Mouse (Mus musculus): ENCODE data around the gene Nr3c2.

Gene Nr3c2

GRCm38 (mm10) chr8:77169757-77170438, 270.7 kb downstream of the Nr3c2 start:
- no peak for DNase-seq (ENCODE audit: low read depth in 1 of 2, low spot score in 2 of 2)

GRCm38 (mm10) chr8:77170439-77170759, 271.2 kb downstream of the Nr3c2 start:
- DNase-seq (ENCODE audit: low read depth in 1 of 2, low spot score in 2 of 2): no peak

GRCm38 (mm10) chr8:77173075-77173657, 273.9 kb downstream of the Nr3c2 start:
- DNase-seq (ENCODE audit: low read depth in 1 of 2, low spot score in 2 of 2): no peak

DNA sequence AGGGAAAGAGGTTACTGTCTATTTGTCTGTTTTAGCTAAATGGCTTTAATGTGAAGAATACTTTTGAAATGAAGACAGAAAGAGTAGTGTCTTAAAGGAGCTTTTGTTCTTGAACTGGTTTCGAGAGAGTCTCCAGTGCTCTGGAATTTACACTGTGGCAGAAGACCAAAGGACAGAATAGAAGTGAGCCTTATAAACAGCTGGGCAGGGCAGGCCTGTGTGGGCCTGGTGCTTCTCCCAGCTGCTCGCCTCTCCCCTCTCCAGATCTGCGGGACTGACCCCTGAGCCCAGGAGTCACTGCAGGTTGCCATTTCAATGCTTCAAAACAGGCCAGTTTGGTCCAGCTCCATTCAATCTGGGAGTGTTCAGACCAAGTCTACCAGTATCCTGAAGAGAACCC, 274.5 kb downstream of the Nr3c2 start:
- no peak for DNase-seq (ENCODE audit: low read depth in 1 of 2, low spot score in 2 of 2)

DNA sequence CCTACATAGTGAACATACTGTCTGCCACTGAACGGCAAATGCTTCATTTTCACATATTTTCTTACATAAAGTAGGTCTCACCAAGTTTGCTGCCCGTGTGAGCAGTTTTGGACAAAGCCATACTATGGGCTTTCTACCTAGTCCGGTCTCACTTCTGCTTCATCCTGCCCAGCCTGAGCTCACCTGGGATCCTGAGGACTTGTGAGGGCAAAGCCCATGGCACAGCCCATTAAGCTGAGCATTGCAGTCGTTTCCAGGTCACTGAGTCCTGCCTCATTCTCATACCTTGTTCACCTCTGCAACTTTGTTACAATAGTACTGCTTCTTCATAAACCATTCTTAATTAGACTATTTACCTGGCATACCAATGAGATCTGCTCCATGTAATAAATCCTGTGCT, 276.2 kb downstream of the Nr3c2 start:
- no peak for DNase-seq (ENCODE audit: low read depth in 1 of 2, low spot score in 2 of 2)

DNA sequence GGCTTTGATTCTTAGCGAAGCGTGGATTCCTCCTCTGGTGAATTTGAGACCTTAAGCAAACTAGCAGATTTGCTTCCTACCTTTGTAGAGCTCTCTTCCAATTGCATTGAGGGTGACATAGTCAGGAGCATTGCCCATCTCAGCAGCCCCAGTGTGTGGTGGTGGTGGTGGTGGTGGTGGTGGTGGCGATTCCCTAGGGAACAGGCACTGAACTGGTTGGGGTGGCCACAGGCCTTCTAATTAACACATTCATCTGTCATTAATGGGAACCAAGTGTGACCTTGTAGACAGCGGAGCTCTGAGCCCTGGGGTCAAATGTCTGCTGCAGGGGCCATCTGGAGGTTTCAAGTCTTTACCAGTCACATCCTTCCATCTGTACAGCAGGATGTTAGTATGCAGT, 277.1 kb downstream of the Nr3c2 start:
- DNase-seq (ENCODE audit: low read depth in 1 of 2, low spot score in 2 of 2): no peak

- no peak for DNase-seq (ENCODE audit: low read depth in 1 of 2, low spot score in 2 of 2)
These were observed 286.6 kb downstream of the Nr3c2 start for GRCm38 (mm10) chr8:77185816-77186215.

- no peak for DNase-seq (ENCODE audit: low read depth in 1 of 2, low spot score in 2 of 2)
These were observed 287.8 kb downstream of the Nr3c2 start for GRCm38 (mm10) chr8:77186914-77187536.

GRCm38 (mm10) chr8:77187748-77188147, 288.5 kb downstream of the Nr3c2 start:
- DNase-seq (ENCODE audit: low read depth in 1 of 2, low spot score in 2 of 2): no peak

- DNase-seq (ENCODE audit: low read depth in 1 of 2, low spot score in 2 of 2): no peak
These were observed 289.1 kb downstream of the Nr3c2 start for GRCm38 (mm10) chr8:77188298-77188697.

GRCm38 (mm10) chr8:77189318-77189717, 290.1 kb downstream of the Nr3c2 start:
- DNase-seq (ENCODE audit: low read depth in 1 of 2, low spot score in 2 of 2): no peak

GRCm38 (mm10) chr8:77190393-77190792, 291.2 kb downstream of the Nr3c2 start:
- DNase-seq (ENCODE audit: low read depth in 1 of 2, low spot score in 2 of 2): no peak

DNA sequence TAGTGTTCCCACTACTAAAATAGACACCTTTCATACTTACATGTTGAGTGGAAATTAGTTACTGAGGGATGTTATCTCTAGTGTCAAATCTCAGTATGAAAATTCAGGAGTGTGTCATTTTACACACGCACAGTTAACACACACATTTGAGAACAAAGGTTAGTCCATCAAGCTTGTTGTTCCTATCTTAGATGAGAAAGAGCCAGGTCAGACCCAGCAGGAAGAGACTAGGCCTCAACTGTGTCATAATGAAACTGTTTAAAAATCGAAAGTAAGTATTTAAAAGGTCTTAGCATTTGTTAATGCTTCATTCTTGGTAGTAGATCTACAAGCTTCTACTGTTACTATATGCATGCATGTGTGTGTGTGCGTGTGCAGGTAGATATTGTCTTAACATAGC, 310.1 kb downstream of the Nr3c2 start:
- no peak for DNase-seq (ENCODE audit: low read depth in 1 of 2, low spot score in 2 of 2)

GRCm38 (mm10) chr8:77213893-77214464, 314.7 kb downstream of the Nr3c2 start:
- DNase-seq (ENCODE audit: low read depth in 1 of 2, low spot score in 2 of 2): no peak

DNA sequence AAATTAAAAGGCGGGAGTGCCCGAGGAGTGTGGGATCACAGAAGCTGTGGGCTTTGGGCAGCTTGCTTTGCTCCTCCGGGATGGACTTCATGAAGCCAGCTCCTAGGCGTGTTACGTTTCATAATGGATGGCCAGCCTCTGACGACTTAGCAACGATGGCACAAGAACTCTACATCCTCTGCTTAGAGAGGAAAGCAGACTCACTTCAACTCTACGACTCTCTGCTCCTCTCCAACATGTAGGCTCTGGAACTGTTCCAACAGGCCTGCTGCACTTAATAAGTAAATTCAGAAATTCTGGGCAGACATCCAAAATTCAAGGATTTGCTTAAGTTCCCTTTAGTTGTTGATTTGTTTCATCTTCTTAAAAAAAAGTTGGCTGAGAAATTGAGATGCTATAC, 315.4 kb downstream of the Nr3c2 start:
- no peak for DNase-seq (ENCODE audit: low read depth in 1 of 2, low spot score in 2 of 2)

DNA sequence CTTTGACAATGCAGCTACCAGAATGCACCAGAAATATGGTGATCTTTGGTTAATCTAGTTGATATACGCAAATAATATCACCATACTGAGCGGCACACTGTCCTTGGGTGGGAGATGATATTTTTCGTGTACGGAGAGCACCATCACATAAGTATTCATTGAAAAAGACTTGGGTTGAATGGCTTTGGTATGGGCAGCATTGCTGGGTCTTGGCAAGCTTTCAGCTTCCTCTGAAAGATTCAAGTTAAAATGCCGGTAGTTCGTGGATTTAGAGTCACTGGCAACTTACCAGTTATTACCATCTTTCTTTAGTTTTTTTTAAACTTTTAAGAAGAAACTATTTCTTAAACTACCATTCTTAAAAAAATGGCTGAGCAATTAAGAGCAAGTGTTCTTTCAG, 315.9 kb downstream of the Nr3c2 start:
- DNase-seq (ENCODE audit: low read depth in 1 of 2, low spot score in 2 of 2): no peak

GRCm38 (mm10) chr8:77223123-77223522, 323.9 kb downstream of the Nr3c2 start:
- DNase-seq (ENCODE audit: low read depth in 1 of 2, low spot score in 2 of 2): no peak

DNA sequence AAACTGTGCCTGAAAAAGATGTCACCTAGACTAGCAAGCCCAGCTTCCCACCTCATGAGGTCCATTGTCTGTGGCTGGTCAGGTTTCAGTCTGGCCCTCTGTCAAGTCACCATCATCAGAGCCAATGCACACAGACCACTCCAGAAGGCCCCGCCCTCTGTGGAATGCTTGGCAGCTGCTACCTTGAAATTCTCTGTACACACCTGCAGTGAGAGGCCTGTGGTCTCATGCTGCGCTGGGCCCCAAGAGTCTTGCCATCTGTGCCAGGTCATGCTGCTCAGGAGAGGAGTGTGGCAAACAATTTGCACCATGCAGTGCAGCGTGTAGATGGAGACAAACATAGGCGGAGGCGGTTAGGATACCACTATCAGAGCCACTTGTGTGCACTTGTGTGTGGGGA, 328.5 kb downstream of the Nr3c2 start:
- DNase-seq (ENCODE audit: low read depth in 1 of 2, low spot score in 2 of 2): no peak

DNA sequence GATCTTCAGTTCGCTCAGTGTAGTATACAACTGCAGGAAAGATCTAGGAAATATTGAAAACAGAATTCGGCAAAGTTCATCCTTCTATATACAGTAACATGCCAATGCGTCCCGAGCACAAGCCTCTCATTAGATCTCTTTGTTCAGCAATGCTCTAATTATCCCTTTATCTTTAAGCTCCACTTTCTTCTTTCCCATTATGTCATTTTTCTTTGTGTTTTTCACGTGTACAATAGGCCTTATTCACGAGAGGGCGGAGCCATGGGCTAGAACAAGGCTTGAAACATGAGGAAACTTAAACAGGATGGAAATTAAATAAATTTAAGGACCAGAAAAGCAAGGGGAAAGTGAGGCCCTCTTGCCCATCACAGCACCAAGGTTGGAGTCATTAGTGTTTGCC, 329.4 kb downstream of the Nr3c2 start:
- DNase-seq (ENCODE audit: low read depth in 1 of 2, low spot score in 2 of 2): no peak

DNA sequence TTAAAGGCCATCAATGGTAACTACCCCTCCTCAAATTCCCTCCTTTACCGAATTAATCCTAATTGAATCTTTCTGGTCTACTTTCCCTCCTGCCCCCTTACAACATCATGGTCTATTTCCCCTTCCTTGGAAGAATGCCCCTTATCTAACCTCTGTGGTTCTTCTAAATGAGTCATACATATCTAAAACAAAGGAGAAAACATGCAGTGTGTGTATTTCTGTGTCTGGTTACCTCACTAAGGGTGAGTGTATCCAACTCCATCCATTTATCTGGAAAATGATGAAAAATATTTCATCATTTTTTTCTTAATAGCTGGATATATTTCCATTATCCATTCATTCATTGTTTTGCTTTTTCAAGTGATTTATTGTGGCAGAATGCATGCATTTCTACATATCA, 332.0 kb downstream of the Nr3c2 start:
- no peak for DNase-seq (ENCODE audit: low read depth in 1 of 2, low spot score in 2 of 2)

DNA sequence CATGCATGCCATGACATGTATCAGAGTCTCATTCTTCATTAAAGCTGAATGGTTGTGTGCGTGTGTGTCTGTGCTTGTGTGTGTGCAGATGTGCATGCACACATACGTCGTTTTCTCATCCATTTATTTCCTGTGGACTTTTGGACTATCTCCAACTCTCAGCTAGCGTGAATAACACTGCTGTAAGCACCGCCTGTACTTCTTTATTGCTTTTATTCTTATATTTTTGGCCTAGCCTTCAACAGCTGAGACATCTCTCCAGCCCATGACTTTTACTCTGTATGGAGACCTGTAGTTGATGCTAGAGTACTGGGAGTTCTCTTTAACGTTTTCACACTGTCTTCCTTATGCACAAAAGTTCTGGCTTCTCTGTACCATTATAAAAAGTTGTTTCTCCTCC, 332.6 kb downstream of the Nr3c2 start:
- no peak for DNase-seq (ENCODE audit: low read depth in 1 of 2, low spot score in 2 of 2)

DNA sequence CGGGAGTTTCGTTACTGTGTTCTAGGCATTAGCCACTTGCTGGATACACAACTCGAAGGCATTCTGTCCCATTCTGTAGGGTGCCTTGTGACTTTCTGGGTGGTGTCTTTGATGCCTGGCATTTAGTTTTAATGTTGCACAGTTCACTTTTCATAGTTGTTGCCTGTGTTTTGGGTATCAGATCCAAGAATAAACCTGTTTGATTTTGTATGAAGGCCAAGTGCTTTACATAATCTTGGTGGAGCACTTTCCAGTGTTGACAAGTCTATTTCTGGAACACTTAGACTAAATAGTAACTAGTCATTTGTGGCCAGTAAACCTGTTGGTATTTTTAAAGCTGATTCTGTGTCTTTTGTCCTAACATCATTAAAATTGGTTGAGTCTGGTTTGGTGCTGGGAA, 333.2 kb downstream of the Nr3c2 start:
- DNase-seq (ENCODE audit: low read depth in 1 of 2, low spot score in 2 of 2): no peak

DNA sequence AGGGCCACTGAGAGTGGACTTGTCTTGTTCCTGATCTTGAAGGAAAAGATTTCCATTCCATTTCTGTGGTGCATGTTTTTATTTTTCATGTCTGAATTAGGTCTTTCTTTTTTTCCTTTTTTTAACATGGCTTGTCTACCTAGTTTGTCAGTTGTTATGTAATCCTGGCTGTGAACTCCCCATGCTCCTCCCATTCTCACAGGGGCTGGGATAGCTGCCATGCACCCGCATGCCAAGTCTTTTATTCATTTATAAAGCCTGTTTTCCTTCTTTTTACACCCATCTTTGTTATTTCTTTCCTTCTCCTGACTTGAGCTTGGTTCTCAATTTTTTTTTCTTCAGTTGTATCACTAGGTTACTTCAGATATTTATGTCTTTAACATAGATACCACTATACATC, 337.5 kb downstream of the Nr3c2 start:
- no peak for DNase-seq (ENCODE audit: low read depth in 1 of 2, low spot score in 2 of 2)

All from monocyte, adult 2 months (primary cell).